Mouse (Mus musculus): Measurements from ENCODE around the gene Lysmd3.
A peak's percentile ranks its signal among the peaks of the same experiment; 100 is the strongest.

Gene Lysmd3

DNA sequence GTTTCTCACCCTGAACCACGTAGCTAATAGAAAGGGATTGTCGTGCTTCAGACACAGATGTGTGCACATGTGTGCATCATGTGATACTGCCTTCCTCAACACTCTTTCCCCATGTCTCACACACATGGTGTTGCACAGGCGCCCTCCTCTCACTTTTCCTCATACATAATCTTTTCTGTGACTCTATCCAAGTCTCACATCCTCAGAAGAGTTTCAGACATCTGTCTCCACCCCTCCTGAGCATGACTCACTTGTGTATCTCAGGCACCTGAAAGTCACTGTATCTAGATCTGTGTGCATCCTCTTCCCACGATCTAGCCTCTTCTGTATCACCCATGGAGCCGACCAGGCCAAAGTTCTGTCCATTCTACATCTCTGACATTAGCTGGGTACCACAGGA, 10.2 kb downstream of the Lysmd3 start:
- DNase-seq (ENCODE audit: low spot score in 2 of 2), result no peak

DNA sequence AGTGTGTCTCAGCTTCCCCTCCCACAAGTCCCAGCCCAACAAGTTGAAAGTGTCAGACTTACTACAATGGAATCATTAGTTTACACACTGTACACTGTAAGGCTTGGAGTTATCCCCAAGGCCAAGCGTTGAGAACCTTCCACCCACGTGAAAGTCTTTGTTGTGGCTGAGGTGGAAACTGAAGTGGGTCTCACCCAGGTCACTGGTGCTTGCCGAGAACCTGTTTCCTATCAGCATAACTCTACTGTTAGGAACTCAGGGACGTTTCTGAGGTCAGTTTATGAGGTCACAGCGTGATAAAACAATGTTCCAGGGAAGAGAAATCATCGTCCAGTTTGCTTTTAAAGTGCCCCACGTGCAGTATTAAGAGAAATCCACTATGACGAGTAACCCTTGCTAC, 17.9 kb downstream of the Lysmd3 start:
- no peak for DNase-seq (ENCODE audit: low spot score in 2 of 2)

DNA sequence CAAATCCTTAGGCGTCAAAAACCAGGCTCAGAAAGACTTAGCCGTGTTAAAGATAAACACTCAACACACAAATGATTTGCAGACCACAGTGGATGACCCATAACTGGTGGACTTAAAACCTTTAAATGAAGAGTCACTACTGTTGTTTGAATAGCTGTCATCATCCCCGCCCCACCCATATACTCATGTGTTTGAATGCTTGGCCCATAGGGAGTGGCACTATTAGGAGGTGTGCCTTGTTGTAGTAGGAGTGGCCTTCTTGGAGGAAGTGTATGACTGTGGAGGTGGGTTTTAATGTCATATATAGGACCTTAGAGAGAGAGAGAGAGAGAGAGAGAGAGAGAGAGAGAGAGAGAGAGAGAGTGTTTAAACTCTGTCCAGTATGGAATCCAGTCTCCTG, 25.6 kb downstream of the Lysmd3 start:
- no peak for DNase-seq (ENCODE audit: low spot score in 2 of 2)

DNA sequence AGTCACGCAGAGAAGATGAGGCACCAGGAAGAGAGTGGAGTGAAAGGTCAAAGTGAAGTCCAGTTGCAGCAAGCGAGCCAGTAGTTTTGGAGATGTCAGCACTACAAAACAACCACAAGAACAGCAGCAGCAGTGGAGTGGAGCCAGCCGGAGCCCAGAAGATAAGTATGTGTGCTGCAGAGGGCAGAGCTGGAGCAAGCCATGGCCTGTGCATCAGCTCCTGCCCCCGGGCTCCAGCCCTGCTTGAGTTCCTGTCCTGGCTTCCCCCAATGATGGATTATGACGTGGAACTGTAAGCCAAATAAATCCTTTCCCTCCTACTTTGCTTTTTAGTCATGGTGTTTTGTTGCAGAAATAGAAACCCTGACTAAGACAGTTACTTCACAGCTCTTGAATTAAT, 26.8 kb downstream of the Lysmd3 start:
- no peak for DNase-seq (ENCODE audit: low spot score in 2 of 2)

DNA sequence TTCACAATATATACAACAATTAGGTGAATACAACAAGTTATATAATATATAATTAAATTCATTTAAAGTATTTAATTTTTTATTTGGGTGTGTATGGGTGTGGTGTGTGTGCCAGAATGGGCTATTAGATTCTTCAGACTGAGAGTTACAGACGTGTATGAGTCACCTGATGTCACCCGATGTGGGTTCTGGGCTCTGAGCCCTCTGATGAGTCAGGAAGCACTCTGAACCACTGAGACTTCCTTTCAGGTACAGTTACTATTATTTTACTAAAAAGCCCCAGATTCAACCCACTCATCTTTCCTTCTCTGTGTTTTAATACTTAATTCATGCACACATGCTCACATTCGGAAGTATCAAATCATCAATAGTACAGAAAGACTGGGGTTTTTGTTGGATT, 27.4 kb downstream of the Lysmd3 start:
- DNase-seq (ENCODE audit: low spot score in 2 of 2), result no peak

DNA sequence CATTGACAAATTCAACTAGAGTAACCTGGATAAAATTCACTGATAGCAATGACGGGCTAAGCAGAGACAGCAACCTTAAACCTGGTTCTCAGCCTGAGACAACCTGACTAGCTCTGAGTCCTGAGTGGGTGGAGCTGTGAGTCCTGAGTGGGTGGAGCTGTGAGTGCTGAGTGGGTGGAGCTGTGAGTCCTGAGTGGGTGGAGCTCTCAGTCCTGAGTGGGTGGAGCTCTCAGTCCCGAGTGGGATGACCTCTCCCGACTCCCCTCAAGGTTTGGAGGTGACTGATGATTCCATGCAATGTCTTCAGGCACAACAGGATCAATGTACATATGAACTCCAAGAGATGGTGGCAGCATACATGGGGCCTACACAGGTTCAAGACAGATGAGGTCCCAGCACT, 32.1 kb downstream of the Lysmd3 start:
- no peak for DNase-seq (ENCODE audit: low spot score in 2 of 2)

DNA sequence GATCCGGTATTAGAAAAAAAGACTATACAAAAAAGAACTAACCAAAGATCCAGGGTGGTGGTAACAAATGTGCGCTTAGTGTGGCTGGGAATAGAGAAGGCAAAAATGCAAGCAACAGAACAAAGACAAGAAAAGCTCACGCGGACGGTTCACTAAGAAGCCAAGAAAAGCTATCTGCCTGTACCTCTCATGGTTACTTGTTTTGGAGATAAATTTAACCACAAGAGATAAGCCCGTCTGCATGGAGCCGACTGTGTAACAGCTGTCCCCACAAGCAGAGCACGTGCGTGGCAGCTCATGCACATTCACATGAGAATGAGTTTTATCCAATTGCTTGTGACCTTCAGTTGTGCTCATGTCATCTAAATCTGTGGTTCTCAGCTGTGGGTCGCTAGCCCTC, 33.0 kb downstream of the Lysmd3 start:
- no peak for DNase-seq (ENCODE audit: low spot score in 2 of 2)

DNA sequence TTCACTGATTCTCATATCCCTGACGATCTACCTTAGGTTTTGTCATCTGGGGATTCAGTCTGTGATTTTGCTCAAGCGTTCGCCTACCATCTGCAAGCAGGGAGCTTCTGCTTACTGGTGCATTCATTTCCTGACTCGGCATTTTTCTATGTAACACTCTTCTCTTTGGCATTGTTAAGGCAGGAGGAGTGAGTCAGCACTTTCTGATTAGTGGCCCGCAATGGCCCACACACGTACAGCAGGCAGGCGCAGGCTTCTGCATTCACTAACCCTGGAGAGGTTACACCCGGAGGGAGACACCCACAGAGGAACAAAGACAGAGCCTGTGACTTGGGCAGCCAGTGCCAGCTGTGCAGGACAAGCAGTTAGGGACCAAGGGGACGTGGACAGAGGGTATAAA, 34.1 kb downstream of the Lysmd3 start:
- DNase-seq (ENCODE audit: low spot score in 2 of 2), result peak in 1 of 2 experiments; percentile 19

DNA sequence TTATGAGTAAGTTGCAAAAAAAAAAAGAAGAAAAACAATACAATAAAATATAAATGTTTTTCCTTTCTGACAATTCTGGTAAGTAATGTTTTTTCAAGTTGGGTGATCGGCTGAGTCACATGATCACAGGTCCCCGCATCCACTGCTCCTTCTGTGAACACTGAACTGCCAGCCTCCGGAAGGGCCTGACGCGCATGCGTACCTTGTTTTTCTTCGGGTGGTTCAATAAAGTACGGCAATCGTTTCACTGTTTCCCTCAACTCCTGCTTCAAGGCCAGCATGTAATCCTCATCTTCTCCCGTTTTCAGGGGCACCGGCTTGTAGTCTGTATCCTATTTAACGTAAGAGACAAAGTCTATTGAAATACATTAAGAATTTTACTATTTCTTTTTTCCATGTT, 37.0 kb downstream of the Lysmd3 start:
- no peak for DNase-seq (ENCODE audit: low spot score in 2 of 2)

DNA sequence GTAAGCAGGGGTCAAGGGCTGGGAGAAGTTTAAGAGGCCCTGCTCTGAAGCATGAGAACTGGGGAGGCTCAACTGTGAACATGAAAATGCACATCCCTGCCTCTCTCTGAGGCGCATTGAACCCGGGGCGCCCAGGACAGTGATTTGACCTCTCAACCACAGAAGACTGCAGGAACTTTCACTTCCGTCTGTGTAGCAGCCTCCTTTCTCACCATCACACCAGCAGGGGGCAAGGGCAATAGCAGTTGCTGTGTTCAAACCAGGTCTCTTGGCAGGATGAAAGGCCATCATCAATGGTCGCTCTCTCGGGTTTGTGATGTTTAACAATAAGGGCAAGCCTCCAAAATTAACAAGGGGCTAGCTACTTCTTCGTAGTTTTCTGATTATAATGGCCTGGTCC, 45.7 kb downstream of the Lysmd3 start:
- no peak for DNase-seq (ENCODE audit: low spot score in 2 of 2)

DNA sequence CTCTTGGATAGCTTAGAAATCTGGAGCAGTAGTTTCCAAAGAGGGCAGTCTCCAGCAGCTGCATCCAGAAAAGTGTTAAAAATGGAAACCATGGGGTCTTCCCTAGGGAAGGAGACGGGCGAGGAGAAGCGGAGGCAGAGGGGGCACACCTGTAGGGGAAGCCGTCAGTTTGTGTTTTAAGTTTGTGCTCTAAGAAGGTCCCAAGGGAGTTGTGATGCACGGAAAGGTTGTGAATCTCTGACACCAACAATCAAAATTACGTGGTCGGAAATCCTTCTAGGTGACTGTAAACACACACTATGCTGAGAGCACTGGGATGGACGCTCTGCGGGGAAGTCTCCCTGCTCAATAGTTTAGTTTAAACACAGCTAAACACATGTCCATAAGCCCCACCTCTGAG, 46.2 kb downstream of the Lysmd3 start:
- no peak for DNase-seq (ENCODE audit: low spot score in 2 of 2)

DNA sequence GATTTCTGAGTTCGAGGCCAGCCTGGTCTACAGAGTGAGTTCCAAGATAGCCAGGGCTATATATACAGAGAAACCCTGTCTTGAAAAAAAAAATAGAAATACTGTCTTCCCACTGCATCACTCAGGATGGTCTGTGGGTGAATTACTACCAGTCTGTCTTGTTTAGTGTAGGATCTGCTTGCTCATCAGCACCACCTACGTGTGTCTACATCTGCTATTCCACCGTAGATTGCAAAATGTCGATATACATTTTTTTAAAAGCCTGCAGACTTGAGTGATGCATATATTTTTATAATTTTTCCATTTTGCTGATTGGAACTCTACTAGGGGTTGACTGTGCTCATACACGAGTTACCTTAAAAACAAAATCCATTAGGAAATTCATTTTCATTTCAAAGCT, 48.8 kb downstream of the Lysmd3 start:
- no peak for DNase-seq (ENCODE audit: low spot score in 2 of 2)

DNA sequence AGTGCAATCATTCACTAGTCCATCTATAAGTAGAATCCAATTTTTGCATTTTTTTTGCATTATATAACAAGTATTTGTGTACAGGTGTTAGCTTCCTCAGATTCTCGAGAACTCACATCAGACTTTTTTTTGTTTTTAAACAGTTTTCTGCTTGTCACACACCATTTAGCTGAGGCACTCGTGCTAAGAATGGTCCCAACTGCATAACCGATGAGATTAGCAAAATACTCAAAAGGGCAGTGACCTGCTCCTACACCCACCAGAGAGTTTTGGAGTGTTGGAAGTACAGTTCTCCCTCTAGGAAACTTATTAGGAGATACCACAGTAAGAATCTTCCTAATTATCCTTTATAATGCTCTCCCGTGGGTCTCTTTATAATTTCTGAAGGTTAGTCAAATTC, 52.3 kb downstream of the Lysmd3 start:
- no peak for DNase-seq (ENCODE audit: low spot score in 2 of 2)

DNA sequence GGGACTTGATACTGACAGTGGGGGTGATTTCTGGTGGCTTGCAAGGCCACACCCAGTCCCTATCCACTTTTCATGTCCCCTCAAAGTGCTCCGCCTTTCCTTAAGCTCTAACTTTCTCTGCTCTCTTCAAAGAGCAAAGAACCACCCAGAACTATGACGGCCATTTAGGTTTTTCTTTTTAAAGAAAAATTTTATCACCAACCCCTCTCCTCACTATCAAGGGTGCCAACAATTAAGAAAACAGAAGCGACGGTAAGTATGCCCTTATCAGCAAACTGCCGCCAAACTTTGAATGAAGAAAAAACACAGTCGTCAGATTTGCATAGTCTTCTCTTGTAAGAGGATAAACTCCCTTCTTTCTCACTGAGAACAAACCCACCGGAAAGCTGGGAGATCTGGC, 52.8 kb downstream of the Lysmd3 start:
- DNase-seq (ENCODE audit: low spot score in 2 of 2), result no peak

DNA sequence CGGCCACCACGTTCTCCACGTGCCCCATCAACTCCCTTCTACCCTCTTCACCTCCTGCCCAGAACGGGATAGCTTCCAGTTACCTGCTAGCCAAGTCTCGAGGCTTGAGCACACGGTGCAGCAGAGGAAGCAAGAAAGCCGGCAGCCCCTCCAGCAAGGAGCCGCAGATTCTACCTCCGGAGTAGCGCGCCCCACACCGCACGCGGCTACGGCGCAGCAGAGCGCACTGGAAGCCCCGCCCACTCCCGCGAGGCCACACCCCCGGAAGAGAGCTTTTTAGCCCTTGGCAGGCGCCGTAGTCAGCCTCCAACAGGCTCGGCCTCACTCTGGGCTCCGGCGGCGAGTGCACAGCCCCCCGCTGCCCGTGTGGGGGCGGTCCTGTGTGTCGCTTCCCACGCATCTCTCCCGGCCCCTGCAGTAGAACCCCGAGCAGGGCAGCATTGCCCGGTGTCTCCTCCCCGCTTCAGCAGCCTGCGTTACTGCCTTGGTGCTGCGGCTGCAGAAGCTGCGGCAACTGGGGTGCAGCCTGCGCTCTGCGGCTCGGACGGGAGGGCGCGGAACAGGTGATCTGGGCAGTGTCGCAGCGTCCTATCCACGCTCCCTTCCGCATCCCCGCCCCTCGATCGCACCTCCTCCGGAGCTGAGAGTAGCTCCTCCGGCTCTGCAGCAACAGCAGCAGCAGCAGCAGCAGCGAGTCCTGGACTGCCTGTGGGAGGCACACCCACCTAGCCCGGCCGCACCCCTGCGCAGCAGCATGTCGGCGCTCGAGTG, 53.5 kb downstream of the Lysmd3 start, which contains the start of the genes Polr3g and Mblac2:
Gene Polr3g (minus strand): TSS at position 239 of the 771 bp plus-strand sequence.
Gene Mblac2 (plus strand): TSS at position 567 of the 771 bp plus-strand sequence.
- DNase-seq (ENCODE audit: low spot score in 2 of 2), result peak; percentile 90 to 94

DNA sequence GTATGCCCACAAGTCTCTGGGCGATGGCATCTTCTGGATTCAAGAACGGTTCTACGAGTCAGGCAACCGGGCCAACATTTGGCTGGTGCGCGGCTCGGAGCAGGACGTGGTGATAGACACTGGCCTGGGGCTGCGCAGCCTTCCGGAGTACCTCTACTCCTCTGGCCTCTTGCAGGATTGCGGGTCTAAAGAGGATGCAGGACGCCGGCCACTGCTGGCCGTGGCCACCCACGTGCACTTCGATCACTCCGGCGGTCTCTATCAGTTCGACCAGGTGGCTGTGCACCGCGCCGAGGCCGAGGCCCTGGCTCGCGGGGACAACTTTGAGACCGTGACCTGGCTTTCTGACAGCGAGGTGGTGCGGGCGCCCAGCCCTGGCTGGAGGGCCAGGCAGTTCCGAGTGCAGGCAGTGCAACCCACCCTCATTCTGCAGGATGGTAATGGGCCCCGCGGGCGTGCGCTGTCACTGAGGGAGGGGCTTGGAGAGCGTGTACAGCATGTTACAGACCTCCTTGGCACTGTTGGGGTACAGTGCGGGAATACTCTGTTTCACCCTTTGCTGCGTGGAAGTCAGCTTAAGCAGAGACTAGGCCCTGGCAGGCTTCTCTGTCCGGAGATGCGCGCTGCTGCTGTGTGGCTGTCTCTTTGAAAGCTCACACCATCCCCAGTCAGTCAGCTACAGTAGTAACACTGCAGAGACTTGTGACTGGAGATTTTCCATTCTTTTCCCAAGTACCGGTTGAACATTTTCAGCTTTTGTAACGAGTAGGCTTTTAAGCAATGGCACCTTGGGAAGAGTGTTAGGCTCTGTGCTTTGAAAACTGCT, 54.3 kb downstream of the Lysmd3 start:
- peak in 1 of 2 experiments; percentile 31 for DNase-seq (ENCODE audit: low spot score in 2 of 2)

DNA sequence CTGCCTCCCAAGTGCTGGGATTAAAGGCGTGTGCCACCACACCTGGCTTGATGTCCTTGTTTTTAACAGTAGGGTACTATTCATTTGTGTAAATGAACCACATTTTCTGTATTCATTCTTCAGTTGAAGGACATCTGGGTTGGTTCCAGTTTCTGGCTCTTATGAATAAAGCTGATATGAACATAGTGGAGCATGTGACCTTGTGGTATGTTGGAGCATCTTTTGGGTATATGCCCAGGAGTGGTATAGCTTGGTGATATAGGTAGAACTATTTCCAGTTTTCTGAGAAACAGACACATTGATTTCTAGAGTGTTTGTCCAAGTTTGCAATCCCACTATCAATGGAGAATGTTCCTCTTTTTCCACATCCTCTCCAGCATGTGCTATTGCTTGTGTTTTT, 56.4 kb downstream of the Lysmd3 start:
- no peak for DNase-seq (ENCODE audit: low spot score in 2 of 2)

Measured in left cerebral cortex, adult 9 months (tissue).